Mouse (Mus musculus): ENCODE measurements around the gene Ino80. TPM values are rescaled to one million over a fixed set of nuclear protein-coding genes. Genes with fewer than 3 reads are reported as not detected.

Gene Ino80
- polyA plus RNA-seq, 1 experiment from 2014 or later = 5.1 TPM

- Histone ChIP-seq H3K9me3 (ENCODE audit: control insufficient read depth, low read length) (no peaks in the 10 kb centered on the region), H3K9ac (ENCODE audit: low read depth, low read length) (no peak overlapping the region), H3K27ac (replicated peaks; ENCODE audit: low read depth, low read length) (no peak overlapping the region), H3K4me3 (ENCODE audit: low read depth, low read length) (no peak overlapping the region), H3K36me3 (ENCODE audit: control insufficient read depth, insufficient read depth, low read length) (no peaks in the 10 kb centered on the region), H3K27me3 (replicated peaks; ENCODE audit: control insufficient read depth, insufficient read depth, low read length) (no peaks in the 10 kb centered on the region), H3K4me2 (ENCODE audit: low read depth, low read length) (no peak overlapping the region), H3K4me1 (ENCODE audit: control insufficient read depth, insufficient read depth, low read length) (no peaks in the 10 kb centered on the region)
- ATAC-seq (ENCODE audit: low read depth) (no peak), DNase-seq (ENCODE audit: low spot score) (no peak)
These were observed 29.6 kb upstream of the Ino80 start for GRCm38 (mm10) chr2:119507108-119507507.

- no peak overlapping the region for H3K4me2 ChIP-seq (ENCODE audit: low read depth, low read length)
- no peaks in the 10 kb centered on the region for H3K36me3 ChIP-seq (ENCODE audit: control insufficient read depth, insufficient read depth, low read length)
- no peak overlapping the region for H3K27ac ChIP-seq (replicated peaks; ENCODE audit: low read depth, low read length)
- no peak overlapping the region for H3K9ac ChIP-seq (ENCODE audit: low read depth, low read length)
- no peaks in the 10 kb centered on the region for H3K4me1 ChIP-seq (ENCODE audit: control insufficient read depth, insufficient read depth, low read length)
- DNase-seq (ENCODE audit: low spot score) (no peak), ATAC-seq (ENCODE audit: low read depth) (no peak)
- H3K4me3 ChIP-seq (ENCODE audit: low read depth, low read length) = no peak overlapping the region
- no peaks in the 10 kb centered on the region for H3K27me3 ChIP-seq (replicated peaks; ENCODE audit: control insufficient read depth, insufficient read depth, low read length)
- 71% methylated on average over 2 of the region's 2 CpGs for WGBS
- no peaks in the 10 kb centered on the region for H3K9me3 ChIP-seq (ENCODE audit: control insufficient read depth, low read length)
These were observed 23.6 kb upstream of the Ino80 start for GRCm38 (mm10) chr2:119500965-119501652.

- Histone ChIP-seq H3K4me3 (ENCODE audit: low read depth, low read length) (no peak overlapping the region), H3K9ac (ENCODE audit: low read depth, low read length) (no peak overlapping the region), H3K27me3 (replicated peaks; ENCODE audit: control insufficient read depth, insufficient read depth, low read length) (no peaks in the 10 kb centered on the region), H3K36me3 (ENCODE audit: control insufficient read depth, insufficient read depth, low read length) (no peaks in the 10 kb centered on the region), H3K4me1 (ENCODE audit: control insufficient read depth, insufficient read depth, low read length) (no peaks in the 10 kb centered on the region), H3K4me2 (ENCODE audit: low read depth, low read length) (no peak overlapping the region), H3K27ac (replicated peaks; ENCODE audit: low read depth, low read length) (no peak overlapping the region), H3K9me3 (ENCODE audit: control insufficient read depth, low read length) (no peaks in the 10 kb centered on the region)
- 86% methylated on average over 2 of the region's 2 CpGs for WGBS
- DNase-seq (ENCODE audit: low spot score) (no peak), ATAC-seq (ENCODE audit: low read depth) (no peak)
These were observed 21.4 kb upstream of the Ino80 start for GRCm38 (mm10) chr2:119498859-119499258.

- no peak overlapping the region for H3K9ac ChIP-seq (ENCODE audit: low read depth, low read length)
- H3K4me3 ChIP-seq (ENCODE audit: low read depth, low read length) = no peak overlapping the region
- WGBS = 91% methylated on average over 2 of the region's 2 CpGs
- H3K4me1 ChIP-seq (ENCODE audit: control insufficient read depth, insufficient read depth, low read length) = no peaks in the 10 kb centered on the region
- DNase-seq (ENCODE audit: low spot score) (no peak), ATAC-seq (ENCODE audit: low read depth) (no peak)
- no peaks in the 10 kb centered on the region for H3K9me3 ChIP-seq (ENCODE audit: control insufficient read depth, low read length)
- H3K36me3 ChIP-seq (ENCODE audit: control insufficient read depth, insufficient read depth, low read length) = no peaks in the 10 kb centered on the region
- H3K27me3 ChIP-seq (replicated peaks; ENCODE audit: control insufficient read depth, insufficient read depth, low read length) = no peaks in the 10 kb centered on the region
- no peak overlapping the region for H3K4me2 ChIP-seq (ENCODE audit: low read depth, low read length)
- H3K27ac ChIP-seq (replicated peaks; ENCODE audit: low read depth, low read length) = no peak overlapping the region
These were observed 18.6 kb upstream of the Ino80 start for GRCm38 (mm10) chr2:119496082-119496481.

GRCm38 (mm10) chr2:119491953-119492352 lies 14.5 kb upstream of the Ino80 start:
- no peak overlapping the region for H3K4me3 ChIP-seq (ENCODE audit: low read depth, low read length)
- H3K9ac ChIP-seq (ENCODE audit: low read depth, low read length) = no peak overlapping the region
- peak; percentile 5 for DNase-seq (ENCODE audit: low spot score)
- H3K36me3 ChIP-seq (ENCODE audit: control insufficient read depth, insufficient read depth, low read length) = no peaks in the 10 kb centered on the region
- no peak overlapping the region for H3K4me2 ChIP-seq (ENCODE audit: low read depth, low read length)
- no peaks in the 10 kb centered on the region for H3K9me3 ChIP-seq (ENCODE audit: control insufficient read depth, low read length)
- H3K27me3 ChIP-seq (replicated peaks; ENCODE audit: control insufficient read depth, insufficient read depth, low read length) = no peaks in the 10 kb centered on the region
- 44% methylated on average over 5 of the region's 5 CpGs for WGBS
- peak; percentile 65; the same call in 1 of the 2 replicates for ATAC-seq (ENCODE audit: low read depth)
- H3K27ac ChIP-seq (replicated peaks; ENCODE audit: low read depth, low read length) = no peak overlapping the region
- H3K4me1 ChIP-seq (ENCODE audit: control insufficient read depth, insufficient read depth, low read length) = no peaks in the 10 kb centered on the region

- 9% methylated on average over 4 of the region's 4 CpGs for WGBS
- Histone ChIP-seq H3K4me1 (ENCODE audit: control insufficient read depth, insufficient read depth, low read length) (no peaks in the 10 kb centered on the region), H3K36me3 (ENCODE audit: control insufficient read depth, insufficient read depth, low read length) (no peaks in the 10 kb centered on the region), H3K9me3 (ENCODE audit: control insufficient read depth, low read length) (no peaks in the 10 kb centered on the region), H3K9ac (ENCODE audit: low read depth, low read length) (no peak overlapping the region), H3K27ac (replicated peaks; ENCODE audit: low read depth, low read length) (no peak overlapping the region), H3K4me3 (ENCODE audit: low read depth, low read length) (no peak overlapping the region), H3K27me3 (replicated peaks; ENCODE audit: control insufficient read depth, insufficient read depth, low read length) (no peaks in the 10 kb centered on the region), H3K4me2 (ENCODE audit: low read depth, low read length) (no peak overlapping the region)
- ATAC-seq (ENCODE audit: low read depth) = no peak
- peak; percentile 38 for DNase-seq (ENCODE audit: low spot score)
These were observed 9.0 kb upstream of the Ino80 start for GRCm38 (mm10) chr2:119486488-119486887.

GRCm38 (mm10) chr2:119482307-119482706 lies 4.8 kb upstream of the Ino80 start:
- ATAC-seq (ENCODE audit: low read depth) = no peak
- Histone ChIP-seq H3K9me3 (ENCODE audit: control insufficient read depth, low read length) (no peaks in the 10 kb centered on the region), H3K27me3 (replicated peaks; ENCODE audit: control insufficient read depth, insufficient read depth, low read length) (no peaks in the 10 kb centered on the region), H3K9ac (ENCODE audit: low read depth, low read length) (no peak overlapping the region), H3K4me2 (ENCODE audit: low read depth, low read length) (no peak overlapping the region), H3K4me3 (ENCODE audit: low read depth, low read length) (no peak overlapping the region), H3K27ac (replicated peaks; ENCODE audit: low read depth, low read length) (no peak overlapping the region), H3K4me1 (ENCODE audit: control insufficient read depth, insufficient read depth, low read length) (0 out of 2 replicates have a peak, but pooled peaks cover 2% of the 10 kb centered on the region), H3K36me3 (ENCODE audit: control insufficient read depth, insufficient read depth, low read length) (no peaks in the 10 kb centered on the region)
- WGBS = 88% methylated on average over 1 of the region's 1 CpGs
- DNase-seq (ENCODE audit: low spot score) = no peak

- peak overlapping the region; percentile 53 for H3K4me3 ChIP-seq (ENCODE audit: low read depth, low read length)
- ATAC-seq (ENCODE audit: low read depth) = no peak
- WGBS = 14% methylated on average over 9 of the region's 9 CpGs
These were observed 886 bp upstream of the Ino80 start for GRCm38 (mm10) chr2:119478397-119478749.

More at GRCm38 (mm10) chr2:119478397-119478749, 886 bp upstream of the Ino80 start:
- Histone ChIP-seq H3K9me3 (ENCODE audit: control insufficient read depth, low read length) (no peaks in the 10 kb centered on the region), H3K9ac (ENCODE audit: low read depth, low read length) (peak overlapping the region; percentile 98), H3K36me3 (ENCODE audit: control insufficient read depth, insufficient read depth, low read length) (no peaks in the 10 kb centered on the region), H3K27me3 (replicated peaks; ENCODE audit: control insufficient read depth, insufficient read depth, low read length) (no peaks in the 10 kb centered on the region), H3K4me2 (ENCODE audit: low read depth, low read length) (peak overlapping the region; percentile 79), H3K27ac (replicated peaks; ENCODE audit: low read depth, low read length) (peak overlapping the region; percentile 98), H3K4me1 (ENCODE audit: control insufficient read depth, insufficient read depth, low read length) (peaks cover 11% of the 10 kb centered on the region; the same call in 1 of the 2 replicates)
- no peak for DNase-seq (ENCODE audit: low spot score)

Data from embryonic facial prominence, embryonic 14.5 days (tissue).